Mouse (Mus musculus) liver, embryonic 15.5 days (tissue): ENCODE measurements around the gene Fnbp4. TPM values are rescaled to one million over a fixed set of nuclear protein-coding genes. Genes with fewer than 3 reads are reported as not detected.
"Not testable (repeated sequence)": the region's sequence is repeated elsewhere in the genome, so short reads cannot be mapped to it uniquely, and the experiment has no call there.

Experiments
- ATAC-seq: fragments of 200-750 bp; cut with Nextera tagmentation; 2 replicates; pipeline ENCODE4 v1.8.0; 2017; ENCODE audit warnings: moderate number of reproducible peaks, mild to moderate bottlenecking, moderate library complexity; ENCODE audit not compliant: insufficient read depth
- H3K27ac ChIP-seq: fragments of 300-500 bp; sonication (generic); replicated peaks from 2 replicates; pipeline ENCODE4 v1.5.1; 2015; ENCODE audit warnings: mild to moderate bottlenecking, inconsistent platforms
- H3K27me3 ChIP-seq: fragments of 300-500 bp; sonication (generic); 2 replicates; pipeline ENCODE4 v1.6.1; 2015; ENCODE audit warnings: mild to moderate bottlenecking, inconsistent platforms
- H3K36me3 ChIP-seq: fragments of 300-500 bp; sonication (generic); replicated peaks from 2 replicates; pipeline ENCODE4 v1.6.1; 2015; ENCODE audit warnings: moderate library complexity, mild to moderate bottlenecking, inconsistent platforms
- H3K4me1 ChIP-seq: fragments of 300-500 bp; sonication (generic); replicated peaks from 2 replicates; pipeline ENCODE4 v1.6.1; 2015; ENCODE audit warnings: inconsistent platforms
- H3K4me2 ChIP-seq: fragments of 300-500 bp; sonication (generic); 2 replicates; pipeline ENCODE4 v1.6.1; 2015; ENCODE audit warnings: moderate library complexity, mild to moderate bottlenecking, inconsistent platforms
- H3K4me3 ChIP-seq: fragments of 300-500 bp; sonication (generic); replicated peaks from 2 replicates; pipeline ENCODE4 v1.5.1; 2015; ENCODE audit warnings: mild to moderate bottlenecking, inconsistent platforms
- H3K9ac ChIP-seq: fragments of 300-500 bp; sonication (generic); 2 replicates; pipeline ENCODE4 v1.6.1; 2015; ENCODE audit warnings: moderate library complexity, mild to moderate bottlenecking, inconsistent platforms
- H3K9me3 ChIP-seq: fragments of 300-500 bp; sonication (generic); replicated peaks from 2 replicates; pipeline ENCODE4 v1.6.1; 2016; ENCODE audit warnings: inconsistent platforms
- WGBS: fragments of 180-500 bp; shearing (Covaris S2); methylation state at CpG from one replicate; pipeline ENCODE4 v1.1.7; 2015; ENCODE audit warnings: mixed read lengths; ENCODE audit not compliant: insufficient replicate concordance; 5-methylcytosine and 5-hydroxymethylcytosine counted together
- polyA plus RNA-seq: library from polyadenylated mRNA; unstranded; fragments of >200 nt; fragmentation: Nextera tagmentation; extraction: Ambion mirVana; gene quantifications from 2 replicates; pipeline ENCODE4 v1.2.1, GENCODE M21; 2015

The Fnbp4 gene
- polyA plus RNA-seq, 1 experiment from 2014 or later: 28.0 TPM

DNA sequence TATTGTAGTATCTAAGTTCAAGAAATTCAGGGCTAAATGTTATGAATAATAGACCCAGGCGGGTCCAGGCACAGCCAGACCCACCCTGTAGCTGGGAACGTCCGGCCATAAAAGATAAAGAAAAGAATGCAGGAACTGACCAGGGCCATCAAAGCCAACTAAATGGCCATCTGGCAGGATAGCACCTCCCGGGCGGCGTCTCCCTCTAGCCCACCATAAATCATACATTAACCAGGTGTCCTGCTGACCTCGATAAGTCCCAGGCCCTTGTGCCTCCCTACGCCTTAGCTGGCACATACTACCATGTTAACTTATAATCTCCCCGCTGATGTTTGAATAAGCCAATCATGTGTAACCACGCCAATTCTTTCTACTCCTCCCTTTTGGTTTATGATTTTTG is 79.4 kb downstream of the Fnbp4 start:
- H3K4me2 ChIP-seq, H3K36me3 ChIP-seq, H3K4me3 ChIP-seq, ATAC-seq, H3K9ac ChIP-seq, H3K4me1 ChIP-seq, H3K27ac ChIP-seq, H3K9me3 ChIP-seq, H3K27me3 ChIP-seq: not testable (repeated sequence)
- WGBS: 55% methylated on average over 10 of the region's 10 CpGs

DNA sequence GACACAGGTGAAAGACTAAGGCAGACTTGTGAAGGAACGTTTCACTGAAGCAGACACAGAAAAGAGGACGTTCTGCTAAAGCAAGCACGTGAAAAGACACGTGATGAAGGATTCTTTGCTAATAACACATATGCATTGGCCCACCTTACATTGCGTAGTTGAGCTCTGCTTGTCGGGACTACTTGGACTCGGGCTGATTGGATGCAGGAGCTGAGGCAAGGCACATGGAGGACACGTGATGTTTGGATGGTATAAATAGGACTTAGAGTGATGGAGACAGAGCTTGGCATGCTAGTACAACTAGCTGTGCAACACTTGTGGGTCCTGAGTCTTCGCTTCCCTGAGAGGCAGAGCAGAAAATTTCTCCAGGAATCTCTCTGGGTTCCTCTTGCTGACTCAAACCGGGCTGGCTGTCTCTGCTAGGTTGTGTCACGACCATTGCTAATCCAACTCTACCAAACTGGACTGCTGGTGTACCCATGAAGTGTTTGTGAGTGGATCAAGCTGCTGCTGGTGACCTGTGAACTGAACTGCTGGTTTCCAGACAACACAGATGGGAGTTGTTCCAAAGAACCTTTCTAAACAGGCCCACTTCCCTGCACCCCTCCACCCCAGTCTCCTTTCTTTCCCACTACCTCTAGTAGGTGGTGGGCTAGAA is 80.5 kb downstream of the Fnbp4 start:
- no peak overlapping the region for H3K4me2 ChIP-seq
- H3K36me3 ChIP-seq: no peaks in the 10 kb centered on the region
- no peaks in the 10 kb centered on the region for H3K9me3 ChIP-seq
- no peak overlapping the region for H3K4me3 ChIP-seq
- H3K27me3 ChIP-seq: no peaks in the 10 kb centered on the region
- H3K4me1 ChIP-seq: no peaks in the 10 kb centered on the region
- ATAC-seq: no peak
- 69% methylated on average over 11 of the region's 11 CpGs for WGBS
- no peak overlapping the region for H3K9ac ChIP-seq
- H3K27ac ChIP-seq: no peak overlapping the region

DNA sequence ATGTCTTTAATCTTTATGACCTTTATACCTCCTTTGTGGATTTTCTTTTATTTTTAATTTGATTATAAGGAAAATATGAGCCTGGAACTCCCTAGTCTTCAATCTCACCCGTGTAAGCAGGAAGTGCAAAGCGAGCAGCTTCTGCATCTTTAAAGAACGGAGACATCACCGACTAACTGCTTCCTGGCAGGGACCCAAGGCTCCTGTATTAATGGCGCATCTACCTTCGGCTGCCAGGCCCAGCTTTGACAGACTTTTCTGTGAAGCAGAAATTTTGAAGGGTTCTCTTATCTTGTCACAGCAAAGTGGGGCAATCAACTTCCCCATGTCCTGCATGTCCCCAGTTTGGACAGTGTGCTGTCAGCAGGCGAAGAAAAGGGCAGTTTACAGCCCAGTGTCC is 83.6 kb downstream of the Fnbp4 start:
- H3K4me2 ChIP-seq: no peak overlapping the region
- no peak overlapping the region for H3K27ac ChIP-seq
- H3K4me3 ChIP-seq: no peak overlapping the region
- no peaks in the 10 kb centered on the region for H3K9me3 ChIP-seq
- no peak overlapping the region for H3K9ac ChIP-seq
- H3K36me3 ChIP-seq: no peaks in the 10 kb centered on the region
- no peak for ATAC-seq
- 32% methylated on average over 7 of the region's 7 CpGs for WGBS
- no peaks in the 10 kb centered on the region for H3K4me1 ChIP-seq
- H3K27me3 ChIP-seq: no peaks in the 10 kb centered on the region

Other genes starting within 250 kb of the Fnbp4 start
- gene Ptprj, start 164.7 kb upstream of the Fnbp4 start, polyA plus RNA-seq: 2.0 and 2.7 TPM in 2 replicates
- 30.4 and 31.6 TPM in 2 replicates for gene Nup160, start 68.2 kb upstream of the Fnbp4 start, polyA plus RNA-seq
- 0.03 TPM in 1 of 2 replicates, not detected in the other for gene Agbl2, start 37.4 kb downstream of the Fnbp4 start, polyA plus RNA-seq
- 114 and 116 TPM in 2 replicates for gene Mtch2, start 101.8 kb downstream of the Fnbp4 start, polyA plus RNA-seq
- 1.9 and 2.0 TPM in 2 replicates for gene C1qtnf4, start 140.5 kb downstream of the Fnbp4 start, polyA plus RNA-seq
- 16.1 and 17.6 TPM in 2 replicates for gene Kbtbd4, start 159.4 kb downstream of the Fnbp4 start, polyA plus RNA-seq
- 134 and 136 TPM in 2 replicates for gene Ndufs3, start 159.5 kb downstream of the Fnbp4 start, polyA plus RNA-seq
- 50.0 and 53.8 TPM in 2 replicates for gene Celf1, start 195.0 kb downstream of the Fnbp4 start, polyA plus RNA-seq